Mouse (Mus musculus) bone marrow macrophage, adult 2 months (primary cell): ENCODE measurements around the gene Ttyh3.

Experiments
- CTCF ChIP-seq: IDR thresholded peaks from 2 replicates; pipeline ENCODE4 v1.5.1; 2012; ENCODE audit warnings: low read depth, mild to moderate bottlenecking, low read length, moderate library complexity
- POLR2A ChIP-seq: IDR thresholded peaks from 2 replicates; pipeline ENCODE4 v1.6.1; 2012; ENCODE audit warnings: mild to moderate bottlenecking, low read depth, low read length, borderline replicate concordance

- no peak for TF ChIP-seq CTCF
- TF ChIP-seq POLR2A: peak; percentile 99
These were observed 41.6 kb downstream of the Ttyh3 start, which contains the start of gene Lfng for GRCm38 (mm10) chr5:140607001-140607835.
